Mouse (Mus musculus) intestine, postnatal 0 days (tissue): Measurements from ENCODE around the gene Pde10a. TPM values are rescaled to one million over a fixed set of nuclear protein-coding genes. Genes with fewer than 3 reads are reported as not detected.

Experiments
- ATAC-seq: fragments of 200-750 bp; cut with Nextera tagmentation; 2 replicates; pipeline ENCODE4 v1.8.0; 2017; ENCODE audit warnings: mild to moderate bottlenecking, moderate TSS enrichment, moderate library complexity
- H3K27ac ChIP-seq: fragments of 300-500 bp; sonication (generic); 2 replicates; pipeline ENCODE4 v1.5.1; 2014; ENCODE audit warnings: mild to moderate bottlenecking, low read depth, low read length, moderate library complexity
- H3K27me3 ChIP-seq: fragments of 300-500 bp; sonication (generic); replicated peaks from 2 replicates; pipeline ENCODE4 v1.6.1; 2014; ENCODE audit warnings: low read length, mixed read lengths; ENCODE audit not compliant: control insufficient read depth, insufficient read depth
- H3K36me3 ChIP-seq: fragments of 300-500 bp; sonication (generic); 2 replicates; pipeline ENCODE4 v1.6.1; 2014; ENCODE audit warnings: mild to moderate bottlenecking, moderate library complexity; ENCODE audit not compliant: control insufficient read depth, insufficient read depth
- H3K4me1 ChIP-seq: fragments of 300-500 bp; sonication (generic); replicated peaks from 2 replicates; pipeline ENCODE4 v1.6.1; 2014; ENCODE audit warnings: antibody characterized with exemption, low read length, mixed read lengths; ENCODE audit not compliant: control insufficient read depth, insufficient read depth
- H3K4me2 ChIP-seq: fragments of 300-500 bp; sonication (generic); replicated peaks from 2 replicates; pipeline ENCODE4 v1.6.1; 2014; ENCODE audit warnings: low read depth, mild to moderate bottlenecking, moderate library complexity
- H3K4me3 ChIP-seq: fragments of 300-500 bp; sonication (generic); 2 replicates; pipeline ENCODE4 v1.5.1; 2014; ENCODE audit warnings: low read depth, low read length
- H3K9ac ChIP-seq: fragments of 300-500 bp; sonication (generic); 2 replicates; pipeline ENCODE4 v1.6.1; 2014; ENCODE audit warnings: mild to moderate bottlenecking, low read depth, low read length
- H3K9me3 ChIP-seq: fragments of 300-500 bp; sonication (generic); 2 replicates; pipeline ENCODE4 v1.6.1; 2016; ENCODE audit warnings: mixed run types; ENCODE audit not compliant: control insufficient read depth
- CTCF ChIP-seq: sonication (generic); IDR thresholded peaks from 2 replicates; pipeline ENCODE4 v1.5.1; 2016; ENCODE audit warnings: low read depth, mild to moderate bottlenecking, control low read depth, antibody characterized with exemption, moderate library complexity
- WGBS: fragments of 180-500 bp; shearing (Covaris S2); extraction: QIAGEN DNeasy Blood & Tissue Kit; methylation state at CpG from one replicate; pipeline ENCODE4 v1.1.7; 2014; 5-methylcytosine and 5-hydroxymethylcytosine counted together
- polyA plus RNA-seq: library from polyadenylated mRNA; unstranded; fragments of >200 nt; fragmentation: Nextera tagmentation; extraction: Ambion mirVana; gene quantifications from 2 replicates; pipeline ENCODE4 v1.2.1, GENCODE M21; 2015

Pde10a gene
- polyA plus RNA-seq, 1 experiment from 2014 or later, result 0.47 TPM

DNA sequence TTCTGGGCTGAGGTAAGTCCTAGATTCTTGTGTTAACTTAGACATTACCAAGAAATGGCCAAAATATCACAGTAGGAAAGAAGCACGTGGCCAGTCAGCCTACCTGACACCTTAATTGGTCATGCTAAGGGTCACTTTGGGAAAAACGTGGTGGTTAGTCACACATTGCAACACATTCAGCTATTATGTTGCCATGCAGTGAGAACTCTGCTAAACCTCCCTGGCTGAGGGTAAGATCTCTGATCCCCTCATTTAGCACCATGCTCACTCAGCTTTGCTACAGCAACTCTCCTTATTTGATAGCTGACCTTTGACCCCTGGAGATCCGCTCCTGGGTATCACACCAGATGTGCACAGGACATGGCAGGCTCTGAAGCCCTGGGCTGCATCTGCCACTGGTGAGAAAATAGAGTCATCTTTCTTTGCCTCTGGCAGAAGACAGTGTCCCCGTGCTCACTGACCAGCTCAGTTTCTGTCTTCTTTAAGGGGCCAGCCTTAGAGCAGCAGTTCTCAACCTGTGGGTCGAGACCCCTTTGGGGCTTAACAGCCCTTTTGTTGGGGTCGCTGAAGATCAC lies 449.7 kb downstream of the Pde10a start:
- no peak for ATAC-seq
- no peak overlapping the region for H3K4me3 ChIP-seq
- 69% methylated on average over 6 of the region's 6 CpGs for WGBS
- TF ChIP-seq CTCF, result no peak
- H3K4me2 ChIP-seq, result no peak overlapping the region
- H3K36me3 ChIP-seq, result no peaks in the 10 kb centered on the region
- H3K4me1 ChIP-seq, result no peaks in the 10 kb centered on the region
- no peak overlapping the region for H3K27ac ChIP-seq
- no peaks in the 10 kb centered on the region for H3K27me3 ChIP-seq
- H3K9ac ChIP-seq, result no peak overlapping the region
- no peaks in the 10 kb centered on the region for H3K9me3 ChIP-seq

DNA sequence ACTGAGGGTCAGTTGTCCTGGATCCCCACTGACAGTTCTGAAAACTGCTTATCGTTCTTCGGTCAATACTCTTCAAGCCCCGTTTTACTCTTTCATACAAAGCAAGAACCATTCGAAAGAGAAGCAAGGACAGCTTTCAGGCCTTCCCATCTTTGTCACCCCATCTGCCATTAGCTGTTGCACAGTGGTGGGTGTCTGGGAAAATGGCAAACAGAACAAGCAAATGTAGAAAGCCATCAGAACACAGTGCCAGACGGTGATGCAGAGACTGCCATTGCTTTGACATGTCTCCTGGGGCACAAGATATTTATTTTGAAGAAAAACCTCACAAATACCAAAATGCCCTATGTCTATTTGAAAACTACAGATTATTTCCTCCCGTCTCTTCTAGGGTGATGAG lies 451.6 kb downstream of the Pde10a start:
- no peak for ATAC-seq
- WGBS, result 91% methylated on average over 6 of the region's 6 CpGs

DNA sequence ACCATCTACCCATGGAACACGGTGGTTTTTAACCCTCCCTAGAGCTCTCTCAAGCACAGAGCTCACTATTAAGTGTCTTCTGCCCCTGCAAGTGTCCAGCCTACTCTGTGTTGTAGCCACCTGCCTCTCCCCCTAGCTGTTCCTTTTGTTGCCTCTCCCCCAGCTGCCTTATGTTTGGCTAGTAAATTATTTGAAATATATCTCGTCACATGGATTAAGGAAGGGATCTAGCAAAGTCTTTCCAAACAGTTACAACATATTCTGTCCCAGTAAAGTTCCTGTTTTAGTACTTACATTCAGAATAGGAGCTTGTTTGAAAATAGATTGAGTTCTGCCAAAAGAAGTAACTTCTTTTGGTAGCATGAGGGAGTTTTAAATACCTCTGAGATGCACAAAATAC lies 452.1 kb downstream of the Pde10a start:
- no peak for ATAC-seq
- WGBS, result 51% methylated on average over 2 of the region's 2 CpGs

More for the DNA sequence above, 451.6 kb downstream of the Pde10a start:
- H3K9ac ChIP-seq, result no peak overlapping the region
- H3K4me1 ChIP-seq, result no peaks in the 10 kb centered on the region
- no peak overlapping the region for H3K4me3 ChIP-seq
- no peaks in the 10 kb centered on the region for H3K9me3 ChIP-seq
- H3K36me3 ChIP-seq, result no peaks in the 10 kb centered on the region
- H3K27me3 ChIP-seq, result no peaks in the 10 kb centered on the region
- H3K4me2 ChIP-seq, result no peak overlapping the region
- no peak overlapping the region for H3K27ac ChIP-seq
- no peak for TF ChIP-seq CTCF

DNA sequence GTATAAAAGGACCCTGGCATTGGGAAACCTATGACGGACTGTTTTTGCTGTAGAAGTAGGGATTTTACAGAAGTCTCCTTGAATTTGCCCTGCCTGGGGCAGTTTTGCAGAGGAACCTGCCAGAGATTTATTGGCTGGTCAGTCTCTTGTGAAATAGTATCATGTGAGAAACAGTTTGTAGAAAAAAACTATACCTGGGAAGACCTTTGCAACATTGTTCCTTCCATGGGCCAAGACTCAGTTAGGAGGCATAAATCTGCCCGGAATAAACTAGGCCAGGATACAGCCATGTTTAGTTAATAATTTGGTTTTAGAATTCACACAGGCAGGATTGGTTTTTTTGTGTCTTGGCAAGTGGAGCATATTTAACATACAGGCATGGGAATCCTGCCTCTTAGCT lies 458.4 kb downstream of the Pde10a start:
- Histone ChIP-seq H3K36me3 (no peaks in the 10 kb centered on the region), H3K9me3 (no peaks in the 10 kb centered on the region), H3K27me3 (no peaks in the 10 kb centered on the region), H3K4me2 (no peak overlapping the region), H3K4me1 (no peaks in the 10 kb centered on the region), H3K9ac (no peak overlapping the region), H3K27ac (no peak overlapping the region), H3K4me3 (no peak overlapping the region)
- 83% methylated on average over 2 of the region's 2 CpGs for WGBS
- no peak for ATAC-seq
- TF ChIP-seq CTCF, result no peak

More for the DNA sequence above, 452.1 kb downstream of the Pde10a start:
- Histone ChIP-seq H3K4me1 (no peaks in the 10 kb centered on the region), H3K27ac (no peak overlapping the region), H3K4me2 (no peak overlapping the region), H3K4me3 (no peak overlapping the region), H3K9ac (no peak overlapping the region), H3K27me3 (no peaks in the 10 kb centered on the region), H3K9me3 (no peaks in the 10 kb centered on the region), H3K36me3 (no peaks in the 10 kb centered on the region)
- no peak for TF ChIP-seq CTCF

DNA sequence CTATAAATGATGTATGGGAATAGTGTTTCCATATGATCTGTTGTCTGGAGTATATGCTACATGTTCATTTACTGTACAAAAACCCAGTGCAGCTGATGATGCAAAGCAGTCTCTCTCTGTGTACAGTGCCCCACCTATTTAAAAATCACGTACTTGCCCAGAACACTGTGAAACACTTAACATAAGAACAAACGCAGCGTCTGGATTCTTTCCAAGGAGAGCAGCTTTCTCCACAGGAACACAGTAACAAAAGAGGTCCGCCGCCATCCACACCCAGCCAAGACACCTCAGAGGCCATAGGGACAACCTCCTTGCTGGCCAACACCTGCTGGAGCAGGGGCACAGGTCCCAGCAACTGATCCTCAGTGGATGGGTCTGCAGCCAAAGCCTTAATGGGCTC lies 460.5 kb downstream of the Pde10a start:
- Histone ChIP-seq H3K4me2 (no peak overlapping the region), H3K4me3 (no peak overlapping the region), H3K9ac (no peak overlapping the region), H3K36me3 (no peaks in the 10 kb centered on the region), H3K4me1 (0 out of 2 replicates have a peak, but pooled peaks cover 2% of the 10 kb centered on the region), H3K9me3 (no peaks in the 10 kb centered on the region), H3K27me3 (no peaks in the 10 kb centered on the region), H3K27ac (no peak overlapping the region)
- no peak for TF ChIP-seq CTCF
- 52% methylated on average over 5 of the region's 5 CpGs for WGBS
- no peak for ATAC-seq

DNA sequence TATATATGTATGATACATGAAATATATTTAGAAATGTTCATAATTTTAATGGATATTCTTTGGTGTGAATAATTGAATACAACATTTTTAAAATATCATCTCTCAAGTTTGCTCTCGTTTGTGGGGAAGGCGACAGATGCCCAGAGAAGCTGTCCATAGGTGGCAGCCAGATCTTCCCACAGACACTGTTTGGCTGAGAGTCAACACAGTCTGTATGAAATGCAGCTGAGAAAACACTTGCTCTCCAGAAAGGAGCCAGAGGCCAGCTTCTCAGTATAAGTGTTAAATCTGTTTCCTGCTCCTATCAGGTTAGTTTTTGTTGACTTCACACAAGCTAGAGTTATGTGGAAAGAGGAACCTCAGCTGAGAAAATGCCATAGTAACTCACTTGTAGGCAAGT lies 461.4 kb downstream of the Pde10a start:
- Histone ChIP-seq H3K9ac (no peak overlapping the region), H3K4me3 (no peak overlapping the region), H3K4me2 (no peak overlapping the region), H3K36me3 (no peaks in the 10 kb centered on the region), H3K4me1 (0 out of 2 replicates have a peak, but pooled peaks cover 2% of the 10 kb centered on the region), H3K27ac (no peak overlapping the region), H3K9me3 (no peaks in the 10 kb centered on the region), H3K27me3 (no peaks in the 10 kb centered on the region)
- ATAC-seq, result no peak
- 77% methylated on average over 2 of the region's 2 CpGs for WGBS
- no peak for TF ChIP-seq CTCF

DNA sequence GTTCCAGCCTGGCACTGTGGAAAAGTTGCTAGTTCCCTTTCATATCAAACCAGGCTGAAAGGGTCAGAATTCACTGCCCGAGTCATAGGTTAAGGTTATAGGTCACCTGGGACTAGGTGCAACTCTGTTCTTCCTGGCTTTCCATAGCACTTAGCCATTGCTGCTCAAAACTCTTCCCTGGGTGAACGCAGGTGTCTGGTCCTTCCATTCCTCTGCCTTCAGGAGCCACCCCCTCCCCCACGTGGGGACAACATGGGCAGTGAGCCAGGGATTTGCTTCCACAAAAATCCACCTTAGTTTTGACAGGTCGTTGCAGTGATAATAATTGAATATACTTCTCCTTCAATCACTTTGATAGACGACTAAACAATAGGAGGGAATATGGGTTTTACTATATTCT lies 462.2 kb downstream of the Pde10a start:
- WGBS, result 75% methylated on average over 5 of the region's 5 CpGs
- no peak for TF ChIP-seq CTCF
- no peak for ATAC-seq

More for the DNA sequence above, 462.2 kb downstream of the Pde10a start:
- Histone ChIP-seq H3K27me3 (no peaks in the 10 kb centered on the region), H3K9me3 (no peaks in the 10 kb centered on the region), H3K4me3 (no peak overlapping the region), H3K4me2 (no peak overlapping the region), H3K36me3 (no peaks in the 10 kb centered on the region), H3K27ac (no peak overlapping the region), H3K4me1 (0 out of 2 replicates have a peak, but pooled peaks cover 2% of the 10 kb centered on the region), H3K9ac (no peak overlapping the region)
